Mouse (Mus musculus) CH12.LX (cell line): Measurements from ENCODE around the gene Matn1.

Experiments
- CHD1 ChIP-seq: IDR thresholded peaks from 2 replicates; pipeline ENCODE4 v1.6.1; 2012; ENCODE audit warnings: low read depth, low read length, improper control_type of control experiment, inconsistent platforms
- CTCF ChIP-seq, 2 experiments: IDR thresholded peaks in 1 of 2; conservative IDR thresholded peaks in 1 of 2; 2 replicates each; pipeline ENCODE4 v1.5.1; 2011 to 2012; ENCODE audit warnings: low read depth in 2 of 2, low read length in 2 of 2, improper control_type of control experiment in 1 of 2, inconsistent platforms in 1 of 2, mild to moderate bottlenecking in 1 of 2, moderate library complexity in 1 of 2
- EP300 ChIP-seq: IDR thresholded peaks from 2 replicates; pipeline ENCODE4 v1.6.1; 2011; ENCODE audit warnings: low read length, improper control_type of control experiment
- GABPA ChIP-seq: IDR thresholded peaks from 2 replicates; pipeline ENCODE4 v1.6.1; 2012; ENCODE audit warnings: low read depth, low read length, improper control_type of control experiment, inconsistent platforms; ENCODE audit not compliant: insufficient replicate concordance
- HCFC1 ChIP-seq: IDR thresholded peaks from 2 replicates; pipeline ENCODE4 v1.6.1; 2012; ENCODE audit warnings: low read depth, mild to moderate bottlenecking, inconsistent platforms, low read length, improper control_type of control experiment
- KAT2A ChIP-seq: IDR thresholded peaks from 2 replicates; pipeline ENCODE4 v1.6.1; 2012; ENCODE audit warnings: low read length, improper control_type of control experiment, inconsistent platforms; ENCODE audit not compliant: insufficient replicate concordance
- POLR2A ChIP-seq: IDR thresholded peaks from 2 replicates; pipeline ENCODE4 v1.6.1; 2011; ENCODE audit warnings: low read depth, mild to moderate bottlenecking, improper control_type of control experiment, low read length
- TCF12 ChIP-seq: IDR thresholded peaks from 2 replicates; pipeline ENCODE4 v1.6.1; 2014; ENCODE audit warnings: low read depth, mild to moderate bottlenecking, inconsistent platforms, low read length, improper control_type of control experiment
- ZKSCAN1 ChIP-seq: IDR thresholded peaks from 2 replicates; pipeline ENCODE4 v1.6.1; 2012; ENCODE audit warnings: low read depth, inconsistent platforms, low read length, improper control_type of control experiment, borderline replicate concordance

DNA sequence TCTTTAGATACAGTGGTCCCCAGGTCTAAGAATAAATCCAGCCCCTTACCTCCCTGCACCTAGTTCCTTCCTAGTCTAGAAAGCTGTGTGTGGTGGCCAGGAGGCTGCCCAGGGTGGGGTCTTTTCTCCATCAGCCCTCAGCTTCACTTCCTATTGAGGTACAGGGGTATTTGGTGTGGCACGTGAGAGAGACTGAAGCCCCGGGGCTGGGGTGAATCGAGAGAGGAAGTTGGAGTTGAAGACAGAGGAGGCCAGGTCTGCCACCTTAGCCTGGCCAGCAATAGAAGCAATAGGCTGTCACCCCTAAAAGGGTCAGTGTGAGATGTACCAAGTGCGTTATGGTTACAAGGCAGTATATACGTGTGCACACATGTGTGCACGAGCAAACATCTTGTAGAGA is 38.3 kb upstream of the Matn1 start:
- TF ChIP-seq POLR2A: no peak
- TF ChIP-seq TCF12: no peak; the same call in 1 of the 2 replicates
- TF ChIP-seq CHD1: no peak; the same call in none of the 2 replicates
- TF ChIP-seq KAT2A: no peak
- TF ChIP-seq CTCF (conservative IDR thresholded peaks at IDR 0.05 in 1 of 2, IDR thresholded peaks at IDR 0.05 in 1 of 2; ENCODE audit: low read depth in 2 of 2, low read length in 2 of 2): no peak
- TF ChIP-seq GABPA: no peak
- TF ChIP-seq EP300: 0 out of 2 replicates have a peak, but pooled peaks have one; percentile 11
- TF ChIP-seq ZKSCAN1: no peak
- no peak for TF ChIP-seq HCFC1
